Mouse (Mus musculus) gastrocnemius, postnatal 14 days (tissue): Measurements from ENCODE around the gene Ddb1. TPM values are rescaled to one million over a fixed set of nuclear protein-coding genes. Genes with fewer than 3 reads are reported as not detected.

Experiments used
- DNase-seq: peaks from one replicate; pipeline ENCODE4 v3.0.0; 2021; ENCODE audit warnings: mixed read lengths
- intact Hi-C: fragments of 180-260 bp; cut with DNase I; formaldehyde crosslinking; loops from one replicate; pipeline ENCODE4 v1.15.1; 2025; ENCODE audit warnings: low total_unique reads
- total RNA-seq, 2 experiments: library from RNA; stranded (reverse); gene quantifications; 2 replicates each; pipeline ENCODE4 v1.2.3; 2021

The Ddb1 gene
- total RNA-seq, 2 experiments from 2014 or later = 143 to 164 TPM

DNA sequence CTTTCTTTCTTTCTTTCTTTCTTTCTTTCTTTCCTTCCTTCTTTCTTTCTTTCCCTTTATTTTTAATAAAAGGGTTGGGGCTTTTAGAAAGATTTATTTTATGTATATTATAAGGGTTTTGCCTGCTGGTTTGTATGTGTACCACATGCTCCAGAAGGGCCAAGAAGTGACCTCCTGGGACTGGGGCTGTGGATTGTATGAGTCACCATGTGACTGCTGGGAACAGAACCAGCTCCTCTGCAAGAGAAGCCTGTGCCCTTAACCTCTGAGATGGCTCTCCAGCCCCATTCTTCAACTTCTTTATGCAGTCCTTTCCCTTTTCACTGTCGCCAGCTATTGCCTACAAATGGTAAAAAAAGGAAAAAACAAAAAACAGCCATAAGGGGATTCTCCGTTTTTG is 40.5 kb downstream of the Ddb1 start:
- intact Hi-C loops = no loop called here
- DNase-seq = peak; percentile 22

GRCm38 (mm10) chr19:10648156-10648555 is 43.0 kb downstream of the Ddb1 start:
- intact Hi-C loops = no loop called here
- no peak for DNase-seq

DNA sequence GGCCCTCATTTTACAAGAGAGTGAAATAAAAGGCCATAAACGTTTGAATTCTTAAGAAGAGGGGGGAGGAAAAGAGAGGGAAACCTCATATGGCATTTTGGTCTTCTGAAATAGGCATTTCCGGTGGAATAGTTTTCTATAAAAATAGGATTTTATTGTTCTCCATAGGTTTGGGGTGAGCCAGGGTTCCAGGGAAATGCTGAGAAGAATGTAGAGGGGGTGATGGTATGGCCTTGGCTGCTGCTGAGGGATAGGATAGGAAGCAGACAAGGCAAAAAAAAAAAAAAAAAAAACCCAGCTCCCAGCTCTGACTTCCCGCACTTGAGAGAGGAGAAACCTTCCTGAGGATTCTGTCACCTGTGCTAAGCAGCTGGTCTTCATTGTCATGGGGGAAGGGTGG is 50.9 kb downstream of the Ddb1 start:
- DNase-seq = no peak
- intact Hi-C loops = no loop called here

GRCm38 (mm10) chr19:10657742-10658141 is 52.6 kb downstream of the Ddb1 start:
- intact Hi-C loops = no loop called here
- no peak for DNase-seq

- DNase-seq = no peak
- intact Hi-C loops = no loop called here
Observed at GRCm38 (mm10) chr19:10658406-10658805, 53.3 kb downstream of the Ddb1 start.

DNA sequence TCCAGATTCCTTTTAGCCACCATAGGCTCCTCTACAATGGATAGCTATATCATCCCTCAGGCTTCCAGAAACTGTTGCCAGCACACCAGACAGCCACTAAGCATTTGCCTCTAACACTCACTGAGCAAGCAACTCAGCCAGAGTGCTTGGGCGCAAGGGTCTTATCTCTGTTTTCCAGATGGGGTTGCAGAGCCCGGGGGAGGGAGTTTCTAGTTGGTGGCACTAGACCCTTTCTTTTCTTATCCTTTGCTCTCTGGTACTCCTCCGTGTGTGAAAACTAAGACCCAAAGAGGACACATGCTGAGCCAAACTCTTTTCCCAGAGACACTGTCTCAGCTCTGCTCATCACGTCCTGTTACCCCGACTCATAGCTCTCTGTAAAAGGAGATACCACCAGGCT is 56.2 kb downstream of the Ddb1 start:
- DNase-seq = no peak
- intact Hi-C loops = loop anchor here (5.0 kb wide), 1 partner anchor 306 kb away; no protein-coding TSS in a partner anchor

DNA sequence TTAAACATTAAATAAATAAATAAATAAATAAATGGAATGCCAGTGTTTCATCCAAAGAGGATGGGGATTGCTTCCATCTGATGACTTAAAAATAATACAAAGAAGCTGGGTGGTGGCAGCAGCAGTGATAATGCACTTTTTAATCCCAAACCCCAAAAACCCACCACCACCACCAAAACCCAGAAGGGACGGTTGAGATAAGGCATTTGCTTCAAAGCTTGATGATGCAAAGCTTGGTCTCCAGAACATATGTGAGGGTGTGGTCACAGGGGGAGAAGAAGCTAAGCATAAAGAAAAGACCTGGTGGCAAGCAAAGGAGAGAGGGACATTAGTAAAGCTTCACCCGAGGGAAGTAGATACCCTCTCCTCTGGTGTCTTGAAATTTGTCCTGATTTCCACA is 56.8 kb downstream of the Ddb1 start:
- intact Hi-C loops = loop anchor here (5.0 kb wide), 1 partner anchor 305 kb away; no protein-coding TSS in a partner anchor
- DNase-seq = no peak

- no peak for DNase-seq
- intact Hi-C loops = loop anchor here (5.0 kb wide), 1 partner anchor 305 kb away; no protein-coding TSS in a partner anchor
Observed at GRCm38 (mm10) chr19:10662665-10663064, 57.5 kb downstream of the Ddb1 start.

- intact Hi-C loops = no loop called here
- no peak for DNase-seq
Observed at GRCm38 (mm10) chr19:10665093-10665492, 60.0 kb downstream of the Ddb1 start.

DNA sequence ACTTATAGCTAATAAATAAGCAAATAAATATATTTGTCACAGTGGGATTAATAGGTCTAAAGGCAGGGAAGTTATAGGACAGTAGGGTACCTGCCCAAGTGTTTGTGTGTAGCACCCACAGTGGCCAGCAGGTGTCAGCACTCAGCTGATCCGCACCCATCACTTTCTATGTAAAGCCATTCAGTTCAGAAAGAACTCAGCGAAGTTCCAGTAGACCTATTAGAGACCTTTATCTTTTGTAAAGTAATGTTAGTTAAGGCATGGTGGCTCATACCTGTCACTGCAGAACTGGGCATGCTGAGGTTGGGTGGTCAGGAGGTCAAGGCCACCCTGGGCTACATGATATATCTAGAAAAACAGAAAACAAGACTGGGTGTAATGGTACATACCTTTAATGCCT is 60.4 kb downstream of the Ddb1 start:
- peak; percentile 65 for DNase-seq
- intact Hi-C loops = no loop called here

GRCm38 (mm10) chr19:10671319-10671718 is 66.2 kb downstream of the Ddb1 start:
- intact Hi-C loops = loop anchor here (5.0 kb wide), 1 partner anchor 41 kb away; no protein-coding TSS in a partner anchor
- DNase-seq = no peak

DNA sequence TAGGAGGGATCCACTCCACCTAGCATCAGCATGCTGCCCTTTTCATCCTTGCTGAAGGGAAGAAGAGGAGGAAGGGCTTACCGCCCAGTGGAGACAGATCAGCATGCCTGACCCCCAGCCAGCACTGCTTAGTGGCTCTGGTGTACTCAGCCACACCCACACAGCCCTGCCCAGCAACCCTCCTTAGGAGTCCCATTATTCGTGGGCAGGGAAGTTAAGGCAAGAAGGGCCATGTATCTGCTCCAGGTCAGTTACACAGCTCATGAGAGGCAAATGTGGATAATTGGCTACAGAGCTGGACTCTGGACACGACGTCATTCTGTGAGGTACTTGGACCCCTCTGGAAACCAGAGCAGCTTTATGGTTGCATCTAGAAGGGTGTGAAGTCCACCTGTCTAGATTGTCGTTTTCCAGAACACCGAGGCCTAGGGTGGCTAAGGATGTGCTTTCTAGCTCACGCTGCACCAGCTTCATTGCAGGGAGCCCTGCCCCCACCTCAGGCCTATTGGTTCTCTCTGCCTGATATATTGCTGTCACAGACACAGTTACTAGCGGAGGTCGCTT is 66.8 kb downstream of the Ddb1 start:
- intact Hi-C loops = loop anchor here (5.0 kb wide), 1 partner anchor 40 kb away; no protein-coding TSS in a partner anchor
- DNase-seq = no peak

DNA sequence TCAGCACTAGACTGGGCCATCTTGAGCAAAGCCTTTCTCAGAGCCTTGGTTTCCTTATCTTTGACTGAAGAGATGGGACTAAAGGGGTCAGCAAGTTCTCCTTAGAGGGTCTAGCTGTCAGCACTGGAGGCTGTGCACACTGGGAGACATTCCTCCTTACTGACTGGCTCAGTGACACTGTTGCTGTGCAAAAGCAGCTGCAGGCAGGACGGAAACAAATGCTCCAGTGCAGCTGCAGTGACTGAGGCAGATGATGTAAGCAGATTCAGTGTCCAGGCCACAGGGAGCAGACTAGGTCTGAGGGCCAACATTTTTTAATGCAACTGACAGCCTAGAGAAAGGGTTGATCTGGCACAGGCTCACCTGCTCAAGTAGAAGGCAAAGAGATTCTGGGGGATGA is 68.1 kb downstream of the Ddb1 start:
- intact Hi-C loops = loop anchor here (5.0 kb wide), 1 partner anchor 39 kb away; no protein-coding TSS in a partner anchor
- DNase-seq = no peak

DNA sequence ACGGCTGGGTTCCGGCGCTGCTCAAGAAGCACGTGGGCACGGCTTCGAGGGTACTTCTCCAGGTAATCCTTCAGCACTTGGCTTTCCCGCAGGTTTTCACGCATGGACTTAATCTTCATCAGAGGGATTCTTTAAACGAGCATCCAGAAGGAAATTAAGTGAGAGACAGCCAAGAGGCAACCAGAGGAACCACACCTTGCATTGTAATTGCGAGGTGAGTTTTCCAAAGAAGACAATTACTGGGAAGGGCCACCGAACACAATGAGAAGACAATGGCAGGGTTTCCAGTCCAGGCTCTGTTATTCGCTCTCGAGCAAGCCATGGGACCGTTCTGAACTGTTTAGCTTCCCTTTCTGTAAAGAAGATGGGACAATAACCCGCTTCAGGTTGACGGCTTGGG is 71.5 kb downstream of the Ddb1 start:
- intact Hi-C loops = loop anchor here (5.0 kb wide), 1 partner anchor 291 kb away; no protein-coding TSS in a partner anchor
- DNase-seq = no peak

DNA sequence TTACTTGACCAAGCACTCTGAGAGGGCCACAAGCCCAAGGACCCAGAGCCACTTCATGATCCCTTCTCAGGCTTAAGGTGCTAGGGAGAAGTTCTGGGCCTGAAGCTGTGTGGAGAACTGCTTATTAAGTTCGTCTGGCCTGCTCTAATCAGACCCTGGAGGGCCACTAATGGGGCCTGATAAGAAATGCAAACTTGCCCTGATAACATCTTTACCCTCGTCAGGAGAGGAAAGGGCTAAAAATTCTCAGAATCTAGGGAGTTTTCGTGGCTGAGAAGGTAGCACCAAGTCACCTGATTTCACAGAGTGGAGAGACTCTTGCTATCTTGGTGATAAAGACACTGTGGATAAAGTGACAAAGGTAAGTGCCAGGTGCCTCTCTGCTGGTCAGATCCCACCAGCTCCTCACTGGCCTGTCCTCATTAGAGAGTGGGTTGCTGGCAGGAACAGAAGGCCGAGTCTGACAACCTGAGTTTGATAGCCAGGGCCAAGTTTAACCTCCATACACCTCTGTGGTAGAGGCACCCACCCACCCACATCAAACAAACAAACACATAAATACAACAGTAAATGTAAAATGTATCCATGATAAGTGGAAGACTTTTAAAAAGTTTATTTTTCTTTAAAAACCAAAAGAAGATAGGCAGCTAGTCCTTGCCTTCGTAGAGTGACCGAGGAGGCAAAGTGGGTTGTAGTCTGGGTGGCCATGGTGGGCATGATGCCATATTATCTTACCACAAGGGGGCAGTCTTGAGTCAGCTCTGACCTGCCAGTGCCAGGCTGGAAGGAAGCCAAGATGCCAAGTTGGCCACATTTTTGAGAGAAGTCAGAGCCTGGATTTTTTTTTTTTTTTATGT is 73.0 kb downstream of the Ddb1 start, which contains the start of gene Pga5:
TSS of gene Pga5 (minus strand) at position 157 of the 857 bp plus-strand sequence.
- intact Hi-C loops = loop anchor here (5.0 kb wide), 1 partner anchor 289 kb away; no protein-coding TSS in a partner anchor
- DNase-seq = peak; percentile 82

GRCm38 (mm10) chr19:10678772-10679067 is 73.6 kb downstream of the Ddb1 start:
- intact Hi-C loops = loop anchor here (5.0 kb wide), 1 partner anchor 289 kb away; no protein-coding TSS in a partner anchor
- no peak for DNase-seq

Other genes starting within 250 kb of the Ddb1 start
- 1 to 10 TPM; 2.5 to 2.7 TPM for gene Syt7, start 216.2 kb upstream of the Ddb1 start, total RNA-seq
- gene Lrrc10b, start 147.9 kb upstream of the Ddb1 start, total RNA-seq = under 1 TPM; 0.35 to 0.49 TPM
- gene Ppp1r32, start 122.4 kb upstream of the Ddb1 start, total RNA-seq = under 1 TPM; 0.38 to 0.57 TPM
- gene Cpsf7, start 80.1 kb upstream of the Ddb1 start, total RNA-seq = 10 to 100 TPM; 17.0 to 21.0 TPM
- gene Sdhaf2, start 79.2 kb upstream of the Ddb1 start, total RNA-seq = 10 to 100 TPM; 38.5 to 46.6 TPM
- 1 to 10 TPM; 1.3 to 1.8 TPM for gene Tmem216, start 49.1 kb upstream of the Ddb1 start, total RNA-seq
- 1 to 10 TPM; 3.8 to 4.1 TPM for gene Cyb561a3, start 28.2 kb upstream of the Ddb1 start, total RNA-seq
- gene Tmem138, start 28.0 kb upstream of the Ddb1 start, total RNA-seq = 1 to 10 TPM; 1.3 to 2.0 TPM
- 1 to 10 TPM; 6.4 to 7.2 TPM for gene Tkfc, start 327 bp downstream of the Ddb1 start, total RNA-seq
- gene Vwce, start 28.9 kb downstream of the Ddb1 start, total RNA-seq = under 1 TPM; 0.04 to 0.10 TPM
- not detected for gene Pga5, start 72.7 kb downstream of the Ddb1 start, total RNA-seq
- 10 to 100 TPM; 15.2 to 22.0 TPM for gene Vps37c, start 83.4 kb downstream of the Ddb1 start, total RNA-seq
- not detected for gene Cd5, start 133.7 kb downstream of the Ddb1 start, total RNA-seq
- gene Cd6, start 224.7 kb downstream of the Ddb1 start, total RNA-seq = not detected
- under 1 TPM; 0.22 to 0.35 TPM for gene Slc15a3, start 234.4 kb downstream of the Ddb1 start, total RNA-seq